Mouse (Mus musculus) left cerebral cortex, adult 6 months (tissue): ENCODE data around the gene Tmsb15b1. TPM values are rescaled to one million over a fixed set of nuclear protein-coding genes. Genes with fewer than 3 reads are reported as not detected.

Source experiments
- long read RNA-seq, 2 experiments: library from polyadenylated mRNA; unstranded; transcript quantifications; one replicate each; pipeline ENCODE4 v2.0.0; 2019 to 2020
- polyA plus RNA-seq: library from polyadenylated mRNA; unstranded; fragments of <200 nt; fragmentation: Nextera tagmentation; gene quantifications from 2 replicates; pipeline ENCODE4 v1.2.3, GENCODE M21; 2021

Gene Tmsb15b1
- 19.3 and 27.2 TPM in 2 replicates for polyA plus RNA-seq
- long read RNA-seq, experiment 1, partial matches to known transcripts = 0 of 2 reads
- long read RNA-seq, experiment 1, other reads (novel, unspliced or antisense) = 1 of 2 reads
- long read RNA-seq, experiment 2, partial matches to known transcripts = 0 of 8 reads
- long read RNA-seq, experiment 2, other reads (novel, unspliced or antisense) = 5 of 8 reads

DNA sequence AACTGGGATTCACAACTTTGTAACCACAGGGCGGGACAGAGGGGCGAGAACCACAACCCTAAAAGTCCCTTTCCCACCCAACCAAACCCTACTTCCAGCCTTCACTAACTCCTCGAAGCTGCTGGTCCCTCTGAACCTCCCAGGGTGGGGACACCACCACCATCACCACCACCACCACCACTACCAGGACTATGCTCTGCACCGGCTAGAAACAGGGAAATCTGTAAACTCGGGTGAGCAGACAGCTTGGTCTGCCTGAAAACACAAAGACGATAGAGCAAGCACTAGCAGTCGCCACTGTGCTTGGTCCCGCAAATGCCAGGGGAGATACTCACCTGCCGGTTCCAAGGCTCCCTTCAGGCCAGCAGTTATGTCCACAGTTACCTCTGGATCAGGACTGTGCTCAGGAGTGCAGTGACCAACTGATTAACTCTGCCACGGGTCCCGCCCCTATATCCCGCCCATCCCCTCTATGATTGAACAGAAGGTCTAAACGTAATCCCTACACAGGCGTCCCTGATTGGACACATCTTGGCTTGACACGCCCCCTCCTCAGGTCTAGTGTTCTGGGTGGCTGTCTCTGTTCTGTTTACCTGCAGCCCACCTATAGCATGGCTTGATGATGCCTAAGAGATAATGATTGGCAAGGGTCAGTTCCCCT is at the start of gene Tmsb15b1, which contains the start of gene Tmsb15l:
Gene Tmsb15b1 (minus strand): TSS at position 451 of the 661 bp plus-strand sequence.
Gene Tmsb15l (minus strand): TSS at position 446 of the 661 bp plus-strand sequence.

DNA sequence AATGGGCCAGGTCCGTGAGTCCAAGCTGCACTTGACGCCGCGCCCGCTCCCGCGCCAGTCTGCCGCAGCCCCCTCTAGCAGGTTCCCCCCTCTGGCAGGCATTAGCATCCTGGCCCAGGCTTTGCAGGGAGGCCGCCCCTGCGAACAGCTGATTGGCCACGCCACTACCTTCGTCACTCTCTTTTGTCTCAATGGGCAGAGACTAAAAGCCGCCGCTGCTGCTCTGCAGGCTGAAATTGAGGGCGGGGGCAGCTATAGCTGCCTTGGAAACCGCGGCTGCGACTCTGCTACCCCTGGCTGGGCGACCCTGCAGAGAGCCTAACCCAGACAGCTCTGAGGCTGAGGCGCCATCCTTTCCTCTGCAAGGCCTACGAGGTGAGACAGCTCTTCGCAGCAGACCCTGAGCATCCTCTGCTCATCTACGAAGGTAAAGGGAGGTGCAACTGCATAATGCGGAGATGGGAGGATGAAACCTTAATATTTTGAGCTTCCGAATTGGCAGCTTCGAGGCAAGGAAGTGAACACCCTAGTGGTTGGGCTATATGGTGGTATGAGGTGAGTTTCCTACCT is 16.4 kb upstream of the Tmsb15b1 start, which contains the start of gene Zcchc18:
Gene Zcchc18 (plus strand): TSS at position 178 of the 570 bp plus-strand sequence.

DNA sequence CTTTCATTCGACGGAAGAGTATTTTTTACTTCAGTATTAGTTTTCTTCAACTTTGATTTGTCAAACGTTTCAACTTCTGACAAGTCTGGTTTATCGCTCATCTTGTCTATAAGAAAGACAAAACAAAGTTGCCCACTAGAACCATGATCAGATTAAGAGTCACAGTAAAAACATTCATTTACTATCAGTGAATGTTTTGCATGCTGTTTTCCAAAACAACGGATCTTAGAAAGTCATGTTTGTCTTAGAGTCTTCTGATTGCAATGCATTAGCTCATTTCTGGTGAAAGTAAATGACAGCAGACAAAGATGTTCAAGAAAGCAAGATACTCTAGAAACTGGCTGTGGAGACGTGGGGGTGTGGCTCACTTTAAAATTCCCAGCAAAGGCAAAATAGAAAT is 1.3 kb downstream of the Tmsb15b1 start, which contains the start of gene Tmsb15b2:
Gene Tmsb15b2 (minus strand): TSS at position 101 of the 400 bp plus-strand sequence.

DNA sequence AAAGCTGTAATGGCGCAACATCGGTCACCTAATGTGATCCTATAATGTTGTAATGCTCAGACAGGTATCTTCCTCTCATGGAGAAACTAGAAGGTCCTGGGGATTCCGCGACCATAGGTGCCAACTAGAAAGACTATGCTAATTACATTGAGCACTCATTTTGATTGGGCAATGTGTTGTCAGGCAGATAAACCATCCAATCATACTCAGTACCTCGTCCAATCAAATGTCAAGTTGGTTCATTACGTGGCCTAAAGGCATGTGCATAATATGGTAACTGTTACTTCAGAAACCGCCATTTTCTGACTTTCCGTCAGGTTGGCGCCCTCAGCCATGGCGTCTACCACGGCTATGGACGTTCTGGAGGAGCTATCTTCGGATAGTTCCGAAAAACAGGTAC is 49.6 kb downstream of the Tmsb15b1 start, which contains the start of gene H2bfm:
Gene H2bfm (plus strand): TSS at position 295 of the 400 bp plus-strand sequence.

Other genes starting within 250 kb of the Tmsb15b1 start
- gene Morf4l2, start 233.2 kb downstream of the Tmsb15b1 start, polyA plus RNA-seq = 166 and 194 TPM in 2 replicates
- 0.12 TPM in 1 of 2 replicates, not detected in the other for gene Glra4, start 196.7 kb downstream of the Tmsb15b1 start, polyA plus RNA-seq
- 803 and 1,072 TPM in 2 replicates for gene Plp1, start 154.2 kb downstream of the Tmsb15b1 start, polyA plus RNA-seq
- gene Rab9b, start 108.1 kb downstream of the Tmsb15b1 start, polyA plus RNA-seq = 6.4 and 9.2 TPM in 2 replicates
- gene H2bfm, start 49.5 kb downstream of the Tmsb15b1 start, polyA plus RNA-seq = not detected in 2 replicates
- 24.6 and 37.6 TPM in 2 replicates for gene Tmsb15b2, start 1.4 kb downstream of the Tmsb15b1 start, polyA plus RNA-seq
- gene Tmsb15l, start within 50 bp of the Tmsb15b1 start, polyA plus RNA-seq = 6.6 and 10.1 TPM in 2 replicates
- gene Zcchc18, start 16.3 kb upstream of the Tmsb15b1 start, polyA plus RNA-seq = 263 and 298 TPM in 2 replicates
- 10.4 and 11.8 TPM in 2 replicates for gene Slc25a53, start 61.4 kb upstream of the Tmsb15b1 start, polyA plus RNA-seq
- 1.6 and 2.0 TPM in 2 replicates for gene Fam199x, start 72.7 kb upstream of the Tmsb15b1 start, polyA plus RNA-seq
- gene Esx1, start 145.2 kb upstream of the Tmsb15b1 start, polyA plus RNA-seq = not detected in 2 replicates